Mouse (Mus musculus) CH12.LX (cell line): ENCODE measurements around the gene Eif2b4. TPM values are rescaled to one million over a fixed set of nuclear protein-coding genes. Genes with fewer than 3 reads are reported as not detected.

Experiments
- DNase-seq: peaks from one replicate; pipeline ENCODE4 v3.0.0-alpha.2; 2013; ENCODE audit errors: extremely low read depth
- H3K27ac ChIP-seq: 2 replicates; pipeline ENCODE4 v1.5.1; 2012; ENCODE audit warnings: low read depth, mild to moderate bottlenecking, control low read depth, moderate library complexity; ENCODE audit not compliant: insufficient read depth
- H3K27me3 ChIP-seq: replicated peaks from 2 replicates; pipeline ENCODE3; 2012; ENCODE audit warnings: inconsistent platforms
- H3K36me3 ChIP-seq, 2 experiments: replicated peaks in 1 of 2; 2 replicates each; pipeline versions ENCODE3 to v1.6.1; 2012; ENCODE audit warnings: inconsistent platforms in 1 of 2, low read length in 1 of 2, mild to moderate bottlenecking in 1 of 2, mixed read lengths in 1 of 2, moderate library complexity in 1 of 2; ENCODE audit not compliant: control insufficient read depth in 1 of 2, insufficient read depth in 1 of 2
- H3K4me1 ChIP-seq, 2 experiments: 2 replicates each; pipeline ENCODE4 v1.6.1; 2012; ENCODE audit warnings: inconsistent platforms in 1 of 2, moderate library complexity in 1 of 2; ENCODE audit not compliant: insufficient read depth in 2 of 2, control insufficient read depth in 1 of 2
- H3K4me2 ChIP-seq: 2 replicates; pipeline ENCODE4 v1.6.1; 2012; ENCODE audit warnings: low read depth, mild to moderate bottlenecking, control low read depth; ENCODE audit not compliant: poor library complexity, insufficient read depth, severe bottlenecking
- H3K4me3 ChIP-seq, 3 experiments: fragments of 150-350 bp in 1 of 3; sonication (generic) in 1 of 3; replicated peaks in 1 of 3; 2 replicates each; pipeline versions ENCODE3 to v1.5.1; 2011 to 2012; ENCODE audit warnings: low read depth in 2 of 3, low read length in 2 of 3, mild to moderate bottlenecking in 2 of 3, moderate library complexity in 2 of 3, control low read depth in 1 of 3, improper control_type of control experiment in 1 of 3, inconsistent platforms in 1 of 3, mixed read lengths in 1 of 3; ENCODE audit not compliant: poor library complexity in 1 of 3
- H3K79me2 ChIP-seq: replicated peaks from 2 replicates; pipeline ENCODE4 v1.6.1; 2012; ENCODE audit warnings: mild to moderate bottlenecking, moderate library complexity; ENCODE audit not compliant: control insufficient read depth, poor library complexity, insufficient read depth, severe bottlenecking; ENCODE audit errors: extremely low read depth
- H3K9ac ChIP-seq: 2 replicates; pipeline ENCODE4 v1.6.1; 2012; ENCODE audit warnings: low read depth, mild to moderate bottlenecking, control low read depth, moderate library complexity; ENCODE audit not compliant: insufficient read depth
- H3K9me3 ChIP-seq: replicated peaks from 2 replicates; pipeline ENCODE3; 2012; ENCODE audit warnings: low read length, inconsistent platforms, mixed read lengths
- CHD1 ChIP-seq: IDR thresholded peaks from 2 replicates; pipeline ENCODE4 v1.6.1; 2012; ENCODE audit warnings: low read depth, low read length, improper control_type of control experiment, inconsistent platforms
- CHD2 ChIP-seq: IDR thresholded peaks from 2 replicates; pipeline ENCODE4 v1.6.1; 2011; ENCODE audit warnings: low read length, improper control_type of control experiment
- CTCF ChIP-seq, 2 experiments: IDR thresholded peaks in 1 of 2; conservative IDR thresholded peaks in 1 of 2; 2 replicates each; pipeline ENCODE4 v1.5.1; 2011 to 2012; ENCODE audit warnings: low read depth in 2 of 2, low read length in 2 of 2, improper control_type of control experiment in 1 of 2, inconsistent platforms in 1 of 2, mild to moderate bottlenecking in 1 of 2, moderate library complexity in 1 of 2
- E2F4 ChIP-seq: IDR thresholded peaks from 2 replicates; pipeline ENCODE4 v1.6.1; 2011; ENCODE audit warnings: low read depth, low read length, improper control_type of control experiment; ENCODE audit not compliant: insufficient replicate concordance
- ELF1 ChIP-seq: IDR thresholded peaks from 2 replicates; pipeline ENCODE4 v1.6.1; 2014; ENCODE audit warnings: low read depth, mild to moderate bottlenecking, inconsistent platforms, low read length, improper control_type of control experiment
- EP300 ChIP-seq: IDR thresholded peaks from 2 replicates; pipeline ENCODE4 v1.6.1; 2011; ENCODE audit warnings: low read length, improper control_type of control experiment
- ETS1 ChIP-seq: conservative IDR thresholded peaks from 2 replicates; pipeline ENCODE4 v1.6.1; 2012; ENCODE audit warnings: low read depth, mild to moderate bottlenecking, inconsistent platforms, low read length, improper control_type of control experiment, moderate library complexity
- GABPA ChIP-seq: IDR thresholded peaks from 2 replicates; pipeline ENCODE4 v1.6.1; 2012; ENCODE audit warnings: low read depth, low read length, improper control_type of control experiment, inconsistent platforms; ENCODE audit not compliant: insufficient replicate concordance
- HCFC1 ChIP-seq: IDR thresholded peaks from 2 replicates; pipeline ENCODE4 v1.6.1; 2012; ENCODE audit warnings: low read depth, mild to moderate bottlenecking, inconsistent platforms, low read length, improper control_type of control experiment
- IRF4 ChIP-seq: IDR thresholded peaks from 2 replicates; pipeline ENCODE4 v1.6.1; 2014; ENCODE audit warnings: low read depth, mild to moderate bottlenecking, inconsistent platforms, low read length, improper control_type of control experiment
- JUND ChIP-seq: conservative IDR thresholded peaks from 2 replicates; pipeline ENCODE4 v1.6.1; 2011; ENCODE audit warnings: low read depth, low read length, improper control_type of control experiment
- KAT2A ChIP-seq: IDR thresholded peaks from 2 replicates; pipeline ENCODE4 v1.6.1; 2012; ENCODE audit warnings: low read length, improper control_type of control experiment, inconsistent platforms; ENCODE audit not compliant: insufficient replicate concordance
- MAFK ChIP-seq: IDR thresholded peaks from 2 replicates; pipeline ENCODE4 v1.6.1; 2011; ENCODE audit warnings: low read length, improper control_type of control experiment; ENCODE audit not compliant: insufficient replicate concordance
- MAX ChIP-seq: IDR thresholded peaks from 2 replicates; pipeline ENCODE4 v1.6.1; 2011; ENCODE audit warnings: low read length, improper control_type of control experiment
- MAZ ChIP-seq: IDR thresholded peaks from 2 replicates; pipeline ENCODE4 v1.6.1; 2012; ENCODE audit warnings: low read depth, mild to moderate bottlenecking, inconsistent platforms, low read length, improper control_type of control experiment, moderate library complexity
- MEF2A ChIP-seq: IDR thresholded peaks from 2 replicates; pipeline ENCODE4 v1.6.1; 2014; ENCODE audit warnings: low read depth, mild to moderate bottlenecking, inconsistent platforms, low read length, improper control_type of control experiment, borderline replicate concordance
- MXI1 ChIP-seq: IDR thresholded peaks from 2 replicates; pipeline ENCODE4 v1.6.1; 2011; ENCODE audit warnings: mild to moderate bottlenecking, low read depth, low read length, improper control_type of control experiment
- NELFE ChIP-seq: IDR thresholded peaks from 2 replicates; pipeline ENCODE4 v1.6.1; 2011; ENCODE audit warnings: low read depth, low read length, improper control_type of control experiment
- NRF1 ChIP-seq: IDR thresholded peaks from 2 replicates; pipeline ENCODE4 v1.6.1; 2014; ENCODE audit warnings: low read depth, mild to moderate bottlenecking, inconsistent platforms, low read length, improper control_type of control experiment, moderate library complexity
- PAX5 ChIP-seq: IDR thresholded peaks from 2 replicates; pipeline ENCODE4 v1.6.1; 2012; ENCODE audit warnings: low read length, inconsistent platforms, mixed read lengths
- POLR2A ChIP-seq: IDR thresholded peaks from 2 replicates; pipeline ENCODE4 v1.6.1; 2011; ENCODE audit warnings: low read depth, mild to moderate bottlenecking, improper control_type of control experiment, low read length
- POLR2AphosphoS2 ChIP-seq: IDR thresholded peaks from 2 replicates; pipeline ENCODE4 v1.6.1; 2011; ENCODE audit warnings: low read depth, low read length, improper control_type of control experiment
- RAD21 ChIP-seq: IDR thresholded peaks from 2 replicates; pipeline ENCODE4 v1.6.1; 2011; ENCODE audit warnings: low read depth, mild to moderate bottlenecking, low read length, improper control_type of control experiment, moderate library complexity
- SIN3A ChIP-seq: IDR thresholded peaks from 2 replicates; pipeline ENCODE4 v1.6.1; 2012; ENCODE audit warnings: low read length, improper control_type of control experiment, inconsistent platforms
- SMC3 ChIP-seq: IDR thresholded peaks from 2 replicates; pipeline ENCODE4 v1.6.1; 2011; ENCODE audit warnings: low read depth, low read length, improper control_type of control experiment
- TBP ChIP-seq: conservative IDR thresholded peaks from 2 replicates; pipeline ENCODE4 v1.6.1; 2011; ENCODE audit warnings: low read depth, low read length, improper control_type of control experiment
- TCF12 ChIP-seq: IDR thresholded peaks from 2 replicates; pipeline ENCODE4 v1.6.1; 2014; ENCODE audit warnings: low read depth, mild to moderate bottlenecking, inconsistent platforms, low read length, improper control_type of control experiment
- UBTF ChIP-seq: IDR thresholded peaks from 2 replicates; pipeline ENCODE4 v1.6.1; 2012; ENCODE audit warnings: low read depth, mild to moderate bottlenecking, inconsistent platforms, low read length, improper control_type of control experiment, moderate library complexity
- USF1 ChIP-seq: IDR thresholded peaks from 2 replicates; pipeline ENCODE4 v1.6.1; 2014; ENCODE audit warnings: low read depth, mild to moderate bottlenecking, inconsistent platforms, low read length, improper control_type of control experiment
- USF2 ChIP-seq: conservative IDR thresholded peaks from 2 replicates; pipeline ENCODE4 v1.6.1; 2011; ENCODE audit warnings: low read depth, low read length, improper control_type of control experiment
- ZKSCAN1 ChIP-seq: IDR thresholded peaks from 2 replicates; pipeline ENCODE4 v1.6.1; 2012; ENCODE audit warnings: low read depth, inconsistent platforms, low read length, improper control_type of control experiment, borderline replicate concordance
- ZNF384 ChIP-seq: IDR thresholded peaks from 2 replicates; pipeline ENCODE4 v1.6.1; 2012; ENCODE audit warnings: low read depth, low read length, improper control_type of control experiment, inconsistent platforms
- dilution Hi-C: fragments of 300-500 bp; cut with MboI; formaldehyde crosslinking; loops from 2 replicates; pipeline ENCODE4 v1.14.3; 2020; ENCODE audit warnings: low sequenced_read_pairs; ENCODE audit not compliant: extremely low pct_unique_long_range_greater_than_20kb, extremely low pct_ligation_motif_present
- in situ Hi-C: fragments of 300-500 bp; cut with MboI; formaldehyde crosslinking; loops from 3 replicates; pipeline ENCODE4 v1.14.3; 2019; ENCODE audit warnings: low sequenced_read_pairs, low pct_ligation_motif_present, low pct_unique_long_range_greater_than_20kb, mixed read lengths
- polyA plus RNA-seq: library from polyadenylated mRNA; unstranded; fragments of >175 nt; gene quantifications from 2 replicates; pipeline ENCODE4 v1.2.1, GENCODE M21; 2012; ENCODE audit warnings: low read depth; ENCODE audit not compliant: insufficient read length
- total RNA-seq, 2 experiments: library from RNA; depleted of rRNA; stranded (reverse); fragments of 300-350 nt in 1 of 2; fragments of >200 nt in 1 of 2; gene quantifications; 2 replicates each; pipeline ENCODE4 v1.2.3; 2012 to 2014

Gene Eif2b4
- total and polyA plus RNA-seq, 3 experiments: 26.8 to 99.5 (median 56.8) TPM

GRCm38 (mm10) chr5:31201742-31202590 lies 8.7 kb upstream of the Eif2b4 start, which contains the start of gene Zfp513:
TSS of gene Zfp513 (minus strand) at chr5:31202303.
- dilution Hi-C loops: no loop called here
- Histone ChIP-seq H3K4me2 (peak within 1 kb of the TSS; percentile 94), H3K4me3 (peak within 1 kb of the TSS; percentile 64 to 81 (median 78)), H3K9me3 (no peaks in the 10 kb centered on the region), H3K9ac (peak within 1 kb of the TSS; percentile 92), H3K27me3 (no peaks in the 10 kb centered on the region), H3K4me1 (peaks cover 6 to 23% of the 10 kb centered on the region in 2 experiments), H3K36me3 (peaks cover 71 to 84% of the 10 kb centered on the region in 2 experiments), H3K27ac (peak within 1 kb of the TSS; percentile 77), H3K79me2 (peaks cover 8% of the 10 kb centered on the region)
- in situ Hi-C loops: no loop called here
- peak; percentile 99 for DNase-seq
- TF ChIP-seq ZNF384 (no peak), MXI1 (peak; percentile 44), USF1 (peak; percentile 42), ZKSCAN1 (no peak), CHD1 (no peak), MAZ (0 out of 2 replicates have a peak, but pooled peaks have one; percentile 44), UBTF (peak; percentile 62; the same call in 1 of the 2 replicates), NELFE (no peak), NRF1 (peak; percentile 93), JUND (no peak), SMC3 (no peak), CTCF (conservative IDR thresholded peaks at IDR 0.05 in 1 of 2, IDR thresholded peaks at IDR 0.05 in 1 of 2; ENCODE audit: low read depth in 2 of 2, low read length in 2 of 2) (no peak), TCF12 (no peak), PAX5 (no peak), ETS1 (peak; percentile 20; the same call in 1 of the 2 replicates), MEF2A (peak; percentile 52; the same call in 1 of the 2 replicates), EP300 (no peak), E2F4 (no peak), ELF1 (peak; percentile 99), RAD21 (no peak), TBP (peak; percentile 76; the same call in 1 of the 2 replicates), SIN3A (peak; percentile 90), POLR2AphosphoS2 (peak; percentile 98), MAX (peak; percentile 39; the same call in 1 of the 2 replicates), MAFK (no peak), KAT2A (peak; percentile 96; the same call in 1 of the 2 replicates), USF2 (no peak), GABPA (peak; percentile 61; the same call in 1 of the 2 replicates), IRF4 (peak; percentile 52; the same call in 1 of the 2 replicates), POLR2A (peak; percentile 79), HCFC1 (peak; percentile 94), CHD2 (peak; percentile 99)
